Mouse (Mus musculus) ES-Bruce4 (cell line): ENCODE measurements at regions not wholly inside any gene's neighbourhood (a gene's known extent, or its start where the extent isn't known, plus 50 kb on each side); places are given as distances from the start of the nearest gene placed in this dataset.

Experiments
- H3K27ac ChIP-seq: 2 replicates; pipeline ENCODE4 v1.5.1; 2012; ENCODE audit warnings: low read length, inconsistent platforms; ENCODE audit not compliant: insufficient read depth
- H3K27me3 ChIP-seq: 2 replicates; pipeline ENCODE4 v1.6.1; 2012; ENCODE audit warnings: mild to moderate bottlenecking, low read length, inconsistent platforms; ENCODE audit not compliant: control insufficient read depth, poor library complexity, insufficient read depth, severe bottlenecking
- H3K36me3 ChIP-seq: 2 replicates; pipeline ENCODE4 v1.6.1; 2012; ENCODE audit warnings: inconsistent platforms, mild to moderate bottlenecking, low read length, moderate library complexity; ENCODE audit not compliant: control insufficient read depth, poor library complexity, insufficient read depth, severe bottlenecking
- H3K4me1 ChIP-seq: one replicate; pipeline ENCODE4 v1.8.1; 2011; ENCODE audit warnings: low read length; ENCODE audit not compliant: control insufficient read depth, insufficient read depth
- H3K4me3 ChIP-seq: 2 replicates; pipeline ENCODE4 v1.5.1; 2011; ENCODE audit warnings: low read depth, mild to moderate bottlenecking, low read length
- H3K9ac ChIP-seq: 2 replicates; pipeline ENCODE4 v1.6.1; 2012; ENCODE audit warnings: low read depth, mild to moderate bottlenecking, inconsistent platforms; ENCODE audit not compliant: poor library complexity, severe bottlenecking
- H3K9me3 ChIP-seq: replicated peaks from 2 replicates; pipeline ENCODE4 v1.6.1; 2012; ENCODE audit warnings: mild to moderate bottlenecking, low read length, inconsistent platforms; ENCODE audit not compliant: control insufficient read depth, poor library complexity, insufficient read depth, severe bottlenecking
- CTCF ChIP-seq: IDR thresholded peaks from one replicate; pipeline ENCODE4 v1.8.1; 2011; ENCODE audit warnings: low read depth, low read length
- EP300 ChIP-seq: IDR thresholded peaks from 2 replicates; pipeline ENCODE4 v1.6.1; 2011; ENCODE audit warnings: low read depth, low read length; ENCODE audit not compliant: insufficient read depth
- POLR2A ChIP-seq: IDR thresholded peaks from one replicate; pipeline ENCODE4 v1.8.1; 2011; ENCODE audit warnings: low read length; ENCODE audit not compliant: insufficient read depth

DNA sequence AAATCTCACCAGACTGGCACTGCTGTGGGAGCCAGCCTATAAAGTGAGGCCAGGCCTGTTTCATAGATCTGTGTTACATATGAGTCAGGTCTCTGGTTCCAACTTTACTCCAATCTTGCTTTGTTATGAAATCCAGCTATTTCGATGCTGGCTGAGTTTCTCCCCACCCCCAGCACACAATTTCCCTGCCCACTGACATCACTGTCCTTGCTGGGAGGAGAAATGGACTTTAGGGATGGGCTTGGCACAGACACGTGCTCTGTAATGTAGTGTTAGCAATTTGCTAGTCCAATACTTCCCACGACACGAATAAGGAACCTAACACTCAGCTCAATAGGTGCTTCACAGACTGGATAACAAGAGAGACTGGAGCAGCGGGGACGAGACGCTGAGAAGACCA is 79.5 kb upstream of the Pcsk6 start:
- Histone ChIP-seq H3K4me3 (no peak overlapping the region), H3K4me1 (no peaks in the 10 kb centered on the region), H3K9ac (no peak overlapping the region), H3K27ac (no peak overlapping the region), H3K27me3 (no peaks in the 10 kb centered on the region), H3K9me3 (no peaks in the 10 kb centered on the region), H3K36me3 (no peaks in the 10 kb centered on the region)
- TF ChIP-seq CTCF, result no peak
- no peak for TF ChIP-seq EP300

GRCm38 (mm10) chr7:65783773-65784172 is 77.8 kb upstream of the Pcsk6 start:
- no peak overlapping the region for H3K9ac ChIP-seq
- H3K27me3 ChIP-seq, result no peaks in the 10 kb centered on the region
- no peaks in the 10 kb centered on the region for H3K9me3 ChIP-seq
- TF ChIP-seq POLR2A (no peak), CTCF (no peak), EP300 (no peak)
- H3K36me3 ChIP-seq, result no peaks in the 10 kb centered on the region
- H3K4me1 ChIP-seq, result no peaks in the 10 kb centered on the region
- no peak overlapping the region for H3K27ac ChIP-seq
- H3K4me3 ChIP-seq, result no peak overlapping the region

DNA sequence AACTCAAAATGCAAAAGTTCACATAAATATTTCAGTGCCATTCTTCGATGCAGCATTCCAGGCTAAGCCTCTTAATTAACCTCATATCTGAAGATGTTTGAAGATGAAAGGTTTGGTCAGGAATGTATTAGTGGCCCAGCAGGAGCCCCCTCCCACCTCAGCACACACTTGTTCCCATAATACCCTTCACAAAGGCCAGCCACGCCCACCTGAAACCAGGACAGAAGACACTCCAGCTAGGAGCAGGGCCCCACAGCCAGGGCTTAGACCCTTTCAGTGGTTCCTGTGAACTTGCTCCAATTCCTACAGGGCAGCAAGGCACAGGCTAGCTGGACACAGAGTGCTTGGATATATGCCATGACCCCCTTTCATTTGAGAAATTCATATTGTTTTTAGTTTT is 74.6 kb upstream of the Pcsk6 start:
- no peak overlapping the region for H3K4me3 ChIP-seq
- H3K27me3 ChIP-seq, result no peaks in the 10 kb centered on the region
- no peaks in the 10 kb centered on the region for H3K36me3 ChIP-seq
- H3K9ac ChIP-seq, result no peak overlapping the region
- no peaks in the 10 kb centered on the region for H3K4me1 ChIP-seq
- H3K9me3 ChIP-seq, result no peaks in the 10 kb centered on the region
- H3K27ac ChIP-seq, result no peak overlapping the region
- TF ChIP-seq EP300 (no peak), POLR2A (no peak), CTCF (no peak)

GRCm38 (mm10) chr7:65787849-65788248 is 73.7 kb upstream of the Pcsk6 start:
- Histone ChIP-seq H3K36me3 (no peaks in the 10 kb centered on the region), H3K27ac (no peak overlapping the region), H3K9me3 (no peaks in the 10 kb centered on the region), H3K27me3 (no peaks in the 10 kb centered on the region), H3K4me1 (no peaks in the 10 kb centered on the region), H3K9ac (no peak overlapping the region), H3K4me3 (no peak overlapping the region)
- TF ChIP-seq CTCF (no peak), EP300 (no peak), POLR2A (no peak)

GRCm38 (mm10) chr7:65790264-65790663 is 71.3 kb upstream of the Pcsk6 start:
- Histone ChIP-seq H3K27ac (no peak overlapping the region), H3K36me3 (no peaks in the 10 kb centered on the region), H3K27me3 (no peaks in the 10 kb centered on the region), H3K4me1 (no peaks in the 10 kb centered on the region), H3K9me3 (no peaks in the 10 kb centered on the region), H3K9ac (no peak overlapping the region), H3K4me3 (no peak overlapping the region)
- TF ChIP-seq CTCF (no peak), POLR2A (no peak), EP300 (no peak)

DNA sequence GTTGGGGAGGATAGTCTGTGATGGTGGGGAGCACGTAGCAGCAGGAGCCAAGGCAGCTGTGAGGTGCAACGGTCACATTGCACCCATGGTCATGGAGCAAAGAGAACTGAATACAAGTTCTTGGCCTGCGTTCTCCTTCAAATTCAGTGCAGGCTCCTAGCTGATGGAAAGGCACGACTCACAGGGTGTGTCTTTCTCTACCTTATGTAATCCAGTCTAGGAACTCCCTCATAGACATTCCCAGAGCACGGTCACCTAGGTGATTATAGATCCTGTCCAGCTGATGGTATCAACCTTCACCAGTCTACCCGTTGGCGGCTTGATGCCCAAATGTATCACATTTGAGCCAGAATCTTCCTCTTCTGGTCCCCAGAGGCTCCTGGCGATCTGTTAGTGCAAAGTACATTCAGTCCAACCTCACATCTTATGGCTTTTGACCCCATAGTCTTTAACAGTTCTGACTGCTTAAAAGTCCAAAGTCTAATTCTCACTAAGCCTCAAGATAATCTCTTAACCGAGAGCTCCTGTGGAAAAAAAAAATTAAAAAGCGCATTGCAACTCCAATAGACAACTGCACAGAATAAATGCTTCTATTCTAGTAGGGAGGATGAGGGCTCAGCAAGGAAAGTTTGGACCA is 69.2 kb upstream of the Pcsk6 start:
- no peaks in the 10 kb centered on the region for H3K27me3 ChIP-seq
- no peak overlapping the region for H3K4me3 ChIP-seq
- H3K36me3 ChIP-seq, result no peaks in the 10 kb centered on the region
- H3K4me1 ChIP-seq, result no peaks in the 10 kb centered on the region
- H3K9me3 ChIP-seq, result no peaks in the 10 kb centered on the region
- H3K9ac ChIP-seq, result no peak overlapping the region
- TF ChIP-seq EP300 (no peak), CTCF (no peak), POLR2A (no peak)
- no peak overlapping the region for H3K27ac ChIP-seq
